Mouse (Mus musculus) adrenal gland, postnatal 25 days (tissue): ENCODE measurements at regions not wholly inside any gene's neighbourhood (a gene's known extent, or its start where the extent isn't known, plus 50 kb on each side); places are given as distances from the start of the nearest gene placed in this dataset.

Experiments used
- DNase-seq: peaks from one replicate; pipeline ENCODE4 v3.0.0; 2021; ENCODE audit warnings: mixed read lengths

DNA sequence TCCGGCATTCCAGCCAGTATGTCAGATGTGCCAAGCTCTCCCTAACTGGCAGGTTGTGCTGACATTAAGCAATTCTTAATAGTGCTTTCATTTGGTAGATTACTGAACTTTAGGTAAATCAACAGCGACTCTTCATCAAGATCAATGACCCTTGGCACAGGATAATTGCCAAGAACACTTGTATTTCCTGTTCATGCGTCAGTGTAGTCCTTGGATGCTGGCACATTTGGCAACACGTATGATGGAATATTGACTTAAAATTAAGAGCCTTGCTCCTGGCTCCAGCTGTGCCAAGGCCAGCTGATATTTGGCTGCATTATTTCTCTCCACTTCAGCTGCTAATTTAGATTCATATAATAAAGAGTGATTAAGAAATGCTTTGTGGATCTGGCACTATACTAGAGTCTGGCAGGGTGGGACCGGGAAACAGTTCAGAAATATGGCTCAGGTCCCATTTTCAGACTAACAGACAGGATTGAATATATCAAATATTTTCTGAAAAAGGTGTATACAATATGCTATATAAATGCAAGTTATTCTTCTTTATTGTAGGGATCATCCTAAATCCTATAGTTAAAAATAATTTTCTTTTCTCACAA, 365.5 kb downstream of the Mllt3 start:
- no peak for DNase-seq

GRCm38 (mm10) chr4:87665149-87665548, 368.0 kb downstream of the Mllt3 start:
- no peak for DNase-seq

DNA sequence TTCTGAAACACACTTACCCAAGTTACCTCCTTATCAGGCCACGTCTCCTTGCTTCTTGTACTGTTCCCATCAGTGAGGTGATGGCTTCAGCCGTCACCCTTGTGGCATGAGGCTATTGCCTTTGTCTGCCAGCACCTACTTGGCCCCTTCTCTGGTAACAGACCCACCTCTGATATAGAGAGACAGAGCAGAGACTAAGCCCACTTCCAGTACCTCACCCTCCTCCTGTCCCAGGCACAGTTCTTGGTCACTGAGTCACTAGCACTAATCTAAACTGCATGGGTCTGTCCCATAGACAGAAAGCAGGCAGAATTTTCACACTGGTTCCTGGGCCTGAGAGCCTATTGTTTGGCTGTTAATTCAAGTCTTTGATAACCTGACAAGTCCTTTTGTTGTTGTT, 370.3 kb downstream of the Mllt3 start:
- no peak for DNase-seq

GRCm38 (mm10) chr4:87658316-87658715, 374.8 kb downstream of the Mllt3 start:
- no peak for DNase-seq

DNA sequence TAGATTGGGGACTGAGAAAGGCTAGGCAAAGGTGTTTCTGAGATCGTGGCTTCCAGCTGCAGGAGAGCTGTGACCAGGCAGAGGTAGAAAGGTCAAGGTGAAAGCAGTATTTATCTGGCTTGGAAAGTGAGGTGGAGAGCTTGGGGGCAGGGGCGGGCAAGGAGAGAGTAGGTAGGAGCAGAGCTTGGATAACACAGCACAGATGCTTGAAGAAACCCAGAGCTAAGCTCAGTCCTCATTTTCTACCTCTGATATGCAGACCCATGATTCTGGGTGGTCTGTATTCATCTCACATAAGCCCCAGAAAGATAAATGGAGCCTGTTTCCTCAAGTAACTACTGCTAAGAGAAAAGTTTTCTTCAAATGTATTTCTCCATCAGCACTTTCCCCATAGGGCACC, 375.3 kb downstream of the Mllt3 start:
- DNase-seq, result no peak

- DNase-seq, result no peak
These were observed 379.6 kb downstream of the Mllt3 start for GRCm38 (mm10) chr4:87653440-87654165.

GRCm38 (mm10) chr4:87652314-87652934, 380.7 kb downstream of the Mllt3 start:
- DNase-seq, result no peak

DNA sequence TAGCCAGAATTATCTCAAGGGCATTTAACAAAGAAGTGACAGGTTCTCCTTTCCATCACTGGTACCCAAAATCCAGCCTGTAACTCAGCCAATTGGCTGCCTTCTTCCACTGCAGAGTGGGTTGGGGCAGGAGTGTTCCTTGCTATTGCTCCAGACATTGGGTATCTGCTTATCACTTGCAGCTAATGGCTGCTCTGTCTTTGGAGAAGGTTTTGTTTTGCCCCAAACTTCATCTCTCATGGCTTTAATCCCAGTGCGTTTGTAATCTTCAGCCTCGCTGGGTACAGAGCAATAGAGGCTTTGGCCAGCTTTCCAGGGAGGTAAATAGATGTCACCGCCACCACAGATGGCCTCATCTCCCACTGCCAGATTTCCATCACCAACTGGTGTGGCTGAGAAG, 381.9 kb downstream of the Mllt3 start:
- DNase-seq, result no peak

GRCm38 (mm10) chr4:87650837-87651236, 382.3 kb downstream of the Mllt3 start:
- DNase-seq, result no peak

DNA sequence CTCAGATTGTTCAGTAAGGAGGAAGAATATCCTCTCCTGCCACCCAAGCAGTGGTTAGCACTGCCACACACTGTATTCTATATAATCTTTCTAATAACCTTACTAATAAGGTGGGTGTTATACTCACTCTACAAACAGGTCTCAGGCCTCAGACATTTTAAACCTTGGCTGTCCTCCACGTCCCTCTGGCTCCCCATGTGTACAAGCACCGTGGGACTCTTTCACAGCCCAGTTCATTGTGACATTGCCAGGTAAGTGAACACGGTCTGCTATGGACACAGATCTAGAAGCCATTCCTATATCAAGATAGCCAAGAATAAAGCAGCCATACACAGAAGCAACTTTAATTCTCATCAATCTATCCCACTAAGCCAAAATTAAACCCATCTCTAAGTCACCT, 382.8 kb downstream of the Mllt3 start:
- no peak for DNase-seq

DNA sequence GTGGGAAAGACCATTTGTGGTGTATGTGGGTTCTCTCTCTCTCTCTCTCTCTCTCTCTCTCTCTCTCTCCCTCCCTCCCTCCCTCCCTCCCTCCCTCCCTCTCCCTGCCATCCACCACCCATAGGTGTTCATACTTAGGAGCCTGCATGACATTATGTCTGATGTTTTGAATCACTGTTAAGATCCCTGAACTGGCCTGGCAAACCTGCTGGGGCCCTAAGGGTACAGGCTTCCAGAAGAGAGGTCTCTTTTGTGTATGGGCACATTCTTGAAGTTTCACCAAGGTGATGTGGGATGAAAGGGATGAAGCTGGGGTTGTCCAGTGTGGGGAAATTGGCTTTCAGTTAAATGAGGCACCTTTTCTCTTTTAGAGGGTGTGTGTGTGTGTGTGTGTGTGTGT, 384.2 kb downstream of the Mllt3 start:
- DNase-seq, result no peak

- peak; percentile 8 for DNase-seq
These were observed 384.9 kb downstream of the Mllt3 start for GRCm38 (mm10) chr4:87647932-87648911.

- no peak for DNase-seq
These were observed 391.2 kb downstream of the Mllt3 start for GRCm38 (mm10) chr4:87642002-87642401.

- DNase-seq, result no peak
These were observed 391.6 kb downstream of the Mllt3 start for GRCm38 (mm10) chr4:87641551-87641950.

DNA sequence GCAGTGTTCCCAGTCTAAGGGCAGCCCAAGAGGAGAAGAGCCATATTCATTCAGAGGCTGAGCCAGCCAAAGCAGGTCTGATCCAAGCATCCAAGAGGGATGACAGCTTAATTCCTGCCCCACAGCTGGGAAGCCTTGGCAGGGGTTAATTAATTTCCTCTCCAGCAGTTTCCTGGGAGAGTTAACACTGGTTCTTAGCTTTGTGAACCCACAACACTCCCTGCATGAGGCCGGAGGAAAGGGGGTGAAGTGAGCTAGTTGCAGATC, 394.9 kb downstream of the Mllt3 start:
- DNase-seq, result no peak

DNA sequence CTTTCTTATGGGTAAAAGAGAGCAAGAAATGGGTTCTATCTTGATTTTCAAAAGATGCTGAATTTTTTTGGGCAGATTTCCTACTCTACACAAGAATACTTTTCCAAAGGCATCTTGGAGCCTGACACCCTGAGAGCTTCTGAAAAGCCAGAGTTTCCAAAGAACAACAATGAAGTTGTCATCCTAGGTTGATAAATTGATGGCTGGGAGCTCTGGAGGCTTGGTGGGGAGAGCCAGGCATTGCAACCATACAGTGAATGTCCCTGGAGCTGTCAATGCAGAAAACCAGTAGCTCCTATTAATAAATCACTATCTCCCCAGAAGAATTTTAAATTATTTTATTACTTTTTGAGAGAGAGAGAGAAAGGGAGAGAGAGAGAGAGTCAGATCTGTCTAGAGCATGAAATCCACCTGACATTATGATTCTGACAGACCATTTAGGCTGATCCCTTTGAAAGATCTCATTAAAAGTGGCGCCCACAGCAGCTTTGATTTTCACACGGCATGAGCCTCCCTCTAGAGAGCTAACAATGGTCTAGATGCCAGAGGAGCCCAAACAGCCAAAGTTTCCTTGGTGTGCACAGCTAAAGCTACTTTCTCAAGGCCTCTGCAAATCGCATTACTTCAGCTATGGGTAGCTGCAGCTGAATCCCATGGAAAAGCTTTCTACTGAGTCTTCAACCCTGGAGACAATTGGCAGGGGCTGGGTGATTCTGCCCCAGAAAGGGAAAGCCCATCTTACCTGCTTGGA, 395.4 kb downstream of the Mllt3 start:
- DNase-seq, result no peak

DNA sequence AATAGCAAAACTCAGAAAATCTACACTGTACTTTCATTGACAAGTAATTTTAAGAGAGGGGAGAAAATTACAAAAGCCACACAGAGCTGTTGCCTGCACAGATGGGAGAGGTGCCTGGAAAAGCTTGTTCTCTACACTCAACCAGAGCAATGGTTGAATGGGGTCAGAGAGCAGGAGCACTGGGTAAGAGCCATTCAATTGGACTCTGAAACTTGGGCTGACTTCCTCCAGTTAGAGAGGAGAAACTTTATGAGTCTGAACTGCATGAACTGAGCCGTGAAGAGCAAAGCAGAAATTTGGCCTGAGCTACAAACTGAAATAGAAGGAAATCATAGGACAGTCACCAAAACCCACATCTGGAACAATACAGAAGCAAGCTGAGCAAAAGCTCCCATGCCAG, 380.8 kb upstream of the Slc24a2 start:
- DNase-seq, result no peak

GRCm38 (mm10) chr4:87593644-87594043, 363.4 kb upstream of the Slc24a2 start:
- DNase-seq, result no peak

GRCm38 (mm10) chr4:87590797-87591196, 360.5 kb upstream of the Slc24a2 start:
- no peak for DNase-seq

- DNase-seq, result no peak
These were observed 347.9 kb upstream of the Slc24a2 start for GRCm38 (mm10) chr4:87578164-87578563.

GRCm38 (mm10) chr4:87570950-87571349, 340.7 kb upstream of the Slc24a2 start:
- no peak for DNase-seq

GRCm38 (mm10) chr4:87570470-87570891, 340.2 kb upstream of the Slc24a2 start:
- no peak for DNase-seq
